In genomic region chr6:77209929-77210328, GRCm38 (mm10) we compare ENCODE assay signal across 27 mouse cellular contexts. TPM values are rescaled to one million over a fixed set of nuclear protein-coding genes. Genes with fewer than 3 reads are reported as not detected.
"Had no signal": no experiment of that assay in that cellular context is flagged by ENCODE, and none has a peak within 500 bp of the region (broad histone marks: within the 10 kb centered on the region; RNA-seq: fewer than 3 reads in every experiment).

No protein-coding gene starts in this region.

- ATAC-seq: hindbrain, embryonic 16.5 days; inflammation-experienced regulatory T-cells, adult 6 months; intestine, embryonic 15.5 days; intestine, postnatal 0 days; liver, postnatal 0 days had no signal

- H3K27ac ChIP-seq: gastrocnemius, adult 2 months; heart, adult 2 months; heart, embryonic 13.5 days; heart, embryonic 15.5 days; hindbrain, embryonic 13.5 days; intestine, embryonic 15.5 days; limb, embryonic 10.5 days; limb, embryonic 12.5 days; liver, embryonic 13.5 days; liver, embryonic 15.5 days had no signal

- DNase-seq: gastrocnemius, adult 2 months; gastrocnemius, postnatal 14 days; gastrocnemius, postnatal 36 days; heart, adult 11 months; heart, adult 2 months; heart, postnatal 14 days; heart, postnatal 36 days; kidney, adult 18-20 months; kidney, adult 8-10 months; kidney, postnatal 10 days; kidney, postnatal 25 days; kidney, postnatal 4 days; liver; liver, embryonic 13.5 days; liver, postnatal 0 days had no signal

- H3K4me3 ChIP-seq: gastrocnemius, adult 2 months; heart, adult 2 months; heart, embryonic 13.5 days; heart, embryonic 15.5 days; hindbrain, embryonic 13.5 days; intestine, embryonic 15.5 days; left cerebral cortex, adult 2 months; limb, embryonic 10.5 days; limb, embryonic 12.5 days; liver, embryonic 13.5 days; liver, embryonic 15.5 days had no signal

- H3K4me1 ChIP-seq: heart, embryonic 13.5 days; heart, embryonic 15.5 days; intestine, embryonic 15.5 days; liver, embryonic 13.5 days; liver, embryonic 15.5 days had no signal

RNA-seq across cellular contexts. Expression of gene Lrrtm1, which starts 32.6 kb away (rescaled TPM):
- total RNA-seq: gastrocnemius, adult 2 months; gastrocnemius, postnatal 36 days; heart, adult 2 months; heart, postnatal 36 days; hematopoietic stem cell, adult 5-6 weeks had no signal
- polyA plus RNA-seq: inflammation-experienced regulatory T-cells, adult 6 months; liver, postnatal 0 days had no signal
